ENCODE assay signal across 15 mouse cellular contexts in the genomic region with DNA sequence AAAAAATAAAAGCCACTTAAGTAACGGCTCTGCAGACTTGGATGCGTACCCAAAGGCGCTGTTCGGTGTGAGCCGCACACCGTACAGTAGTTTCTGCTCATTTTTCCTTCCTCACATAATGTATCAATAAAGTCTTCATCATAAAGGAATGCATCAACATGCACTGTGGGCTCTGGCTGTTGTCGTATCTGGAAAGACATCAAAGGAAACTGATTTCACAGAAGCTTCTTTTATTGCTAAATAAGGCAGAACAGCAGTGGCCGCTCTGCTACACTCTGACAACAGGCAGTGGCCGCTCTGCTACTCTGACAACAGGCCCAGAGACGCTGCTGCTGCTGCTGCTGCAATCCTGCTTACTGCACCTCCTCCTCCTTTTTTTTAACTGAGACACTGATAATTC. TPM values are rescaled to one million over a fixed set of nuclear protein-coding genes. Genes with fewer than 3 reads are reported as not detected.
DNase-seq lines count a peak whose midpoint lies in the region; ATAC-seq and TF ChIP-seq lines count a peak whose summit lies in the region.
"Had no signal": no experiment of that assay in that cellular context is flagged by ENCODE, and none has a peak within 500 bp of the region (broad histone marks: within the 10 kb centered on the region; RNA-seq: fewer than 3 reads in every experiment).

No protein-coding gene starts in this region.

- no peaks in the 10 kb centered on the region for H3K4me1 ChIP-seq in hindbrain, postnatal 0 days (ENCODE audit: insufficient read depth, low read length)
- no peaks in the 10 kb centered on the region for H3K4me1 ChIP-seq in hindbrain, embryonic 16.5 days (ENCODE audit: control insufficient read depth, insufficient read depth, low read depth, low read length)
- H3K4me1 ChIP-seq in liver, embryonic 14.5 days (replicated peaks; ENCODE audit: control insufficient read depth in 2 of 2, insufficient read depth in 2 of 2, low read length in 1 of 2) = peaks cover 28 to 39% of the 10 kb centered on the region in 2 experiments
- peaks cover 11% of the 10 kb centered on the region for H3K4me1 ChIP-seq in heart, embryonic 11.5 days (ENCODE audit: control insufficient read depth, insufficient read depth, low read length)
- H3K4me1 ChIP-seq: embryonic facial prominence, embryonic 12.5 days; limb, embryonic 12.5 days; neural tube, embryonic 15.5 days had no signal

- peak; percentile 18 for DNase-seq in hindbrain, postnatal 0 days (ENCODE audit: low spot score)
- DNase-seq in right cerebral cortex, postnatal 14 days = peak; percentile 6
- no peak for DNase-seq in right cerebral cortex, postnatal 4 days
- DNase-seq in liver, embryonic 14.5 days (ENCODE audit: low read depth in 3 of 3, low spot score in 3 of 3) = no peak
- DNase-seq in lung, postnatal 4 days = peak; percentile 47 to 85
- no peak for DNase-seq in urinary bladder, postnatal 14 days (ENCODE audit: low spot score)
- DNase-seq: cerebellum, adult 9-10 months; heart, adult 11 months; heart, postnatal 36 days; right cerebral cortex, postnatal 25 days had no signal

- H3K27ac ChIP-seq in hindbrain, postnatal 0 days = no peak overlapping the region
- no peak overlapping the region for H3K27ac ChIP-seq in hindbrain, embryonic 16.5 days (ENCODE audit: low read depth, low read length)
- H3K27ac ChIP-seq in liver, embryonic 14.5 days = peak overlapping the region; percentile 9
- no peak overlapping the region for H3K27ac ChIP-seq in heart, embryonic 11.5 days (ENCODE audit: low read depth, low read length)
- H3K27ac ChIP-seq: embryonic facial prominence, embryonic 12.5 days; limb, embryonic 12.5 days; neural tube, embryonic 15.5 days had no signal

- no peak for TF ChIP-seq CTCF in hindbrain, postnatal 0 days (IDR thresholded peaks at IDR 0.05; ENCODE audit: low read depth)
- no peak for TF ChIP-seq CTCF in liver, embryonic 14.5 days (IDR thresholded peaks at IDR 0.05; ENCODE audit: low read depth)

- 0 out of 2 replicates have a peak, but pooled peaks cover 13% of the 10 kb centered on the region for H3K36me3 ChIP-seq in hindbrain, postnatal 0 days (ENCODE audit: insufficient read depth, low read length)
- H3K36me3 ChIP-seq in hindbrain, embryonic 16.5 days (ENCODE audit: control insufficient read depth, insufficient read depth, low read length) = no peaks in the 10 kb centered on the region
- no peaks in the 10 kb centered on the region for H3K36me3 ChIP-seq in liver, embryonic 14.5 days (replicated peaks; ENCODE audit: control insufficient read depth, insufficient read depth, low read depth)
- peaks cover 3% of the 10 kb centered on the region; the same call in 1 of the 2 replicates for H3K36me3 ChIP-seq in heart, embryonic 11.5 days (ENCODE audit: control insufficient read depth, insufficient read depth, low read length)

- no peak for ATAC-seq in hindbrain, postnatal 0 days
- no peak for ATAC-seq in hindbrain, embryonic 16.5 days
- no peak for ATAC-seq in liver, embryonic 14.5 days (ENCODE audit: insufficient read depth)
- no peak for ATAC-seq in heart, embryonic 11.5 days (replicated peaks; ENCODE audit: insufficient number of reproducible peaks, low FRiP score, low TSS enrichment)

- H3K9ac ChIP-seq in hindbrain, postnatal 0 days (replicated peaks; ENCODE audit: low read length) = no peak overlapping the region
- H3K9ac ChIP-seq in hindbrain, embryonic 16.5 days (ENCODE audit: low read depth, low read length) = no peak overlapping the region
- no peak overlapping the region; the same call in 1 of the 2 replicates for H3K9ac ChIP-seq in liver, embryonic 14.5 days (replicated peaks)
- no peak overlapping the region for H3K9ac ChIP-seq in heart, embryonic 11.5 days (ENCODE audit: low read depth, low read length)
- H3K9ac ChIP-seq: embryonic facial prominence, embryonic 12.5 days; limb, embryonic 12.5 days; neural tube, embryonic 15.5 days had no signal

- no peak overlapping the region for H3K4me2 ChIP-seq in hindbrain, postnatal 0 days (ENCODE audit: low read depth, low read length)
- no peak overlapping the region for H3K4me2 ChIP-seq in hindbrain, embryonic 16.5 days (ENCODE audit: low read length)
- peak overlapping the region; percentile 28; the same call in 1 of the 2 replicates for H3K4me2 ChIP-seq in liver, embryonic 14.5 days (ENCODE audit: low read depth)
- H3K4me2 ChIP-seq in heart, embryonic 11.5 days = no peak overlapping the region
- H3K4me2 ChIP-seq: embryonic facial prominence, embryonic 12.5 days; limb, embryonic 12.5 days; neural tube, embryonic 15.5 days had no signal

- no peaks in the 10 kb centered on the region for H3K9me3 ChIP-seq in hindbrain, postnatal 0 days (ENCODE audit: low read length)
- no peaks in the 10 kb centered on the region for H3K9me3 ChIP-seq in hindbrain, embryonic 16.5 days (ENCODE audit: control insufficient read depth, low read length)
- H3K9me3 ChIP-seq in liver, embryonic 14.5 days (ENCODE audit: control insufficient read depth, low read length) = no peaks in the 10 kb centered on the region
- H3K9me3 ChIP-seq in heart, embryonic 11.5 days (replicated peaks; ENCODE audit: control insufficient read depth, low read length) = no peaks in the 10 kb centered on the region
- H3K9me3 ChIP-seq: embryonic facial prominence, embryonic 12.5 days; limb, embryonic 12.5 days; neural tube, embryonic 15.5 days had no signal

- no peak overlapping the region for H3K4me3 ChIP-seq in hindbrain, postnatal 0 days (ENCODE audit: low read length)
- no peak overlapping the region for H3K4me3 ChIP-seq in hindbrain, embryonic 16.5 days (ENCODE audit: low read length)
- no peak overlapping the region for H3K4me3 ChIP-seq in liver, embryonic 14.5 days (ENCODE audit: insufficient read depth in 1 of 2, low read depth in 2 of 2, low read length in 2 of 2)
- no peak overlapping the region for H3K4me3 ChIP-seq in heart, embryonic 11.5 days (ENCODE audit: low read depth, low read length)
- H3K4me3 ChIP-seq: embryonic facial prominence, embryonic 12.5 days; limb, embryonic 12.5 days; neural tube, embryonic 15.5 days had no signal

- 63% methylated on average over 10 of the region's 10 CpGs for WGBS in hindbrain, postnatal 0 days
- 69% methylated on average over 10 of the region's 10 CpGs for WGBS in hindbrain, embryonic 16.5 days
- 82% methylated on average over 10 of the region's 10 CpGs for WGBS in liver, embryonic 14.5 days (ENCODE audit: insufficient replicate concordance)
- 74% methylated on average over 10 of the region's 10 CpGs for WGBS in heart, embryonic 11.5 days (ENCODE audit: insufficient replicate concordance)

- no peaks in the 10 kb centered on the region for H3K27me3 ChIP-seq in hindbrain, postnatal 0 days (ENCODE audit: insufficient read depth, low read length)
- H3K27me3 ChIP-seq in hindbrain, embryonic 16.5 days (replicated peaks; ENCODE audit: control insufficient read depth, insufficient read depth, low read length) = no peaks in the 10 kb centered on the region
- no peaks in the 10 kb centered on the region for H3K27me3 ChIP-seq in liver, embryonic 14.5 days (ENCODE audit: control insufficient read depth, insufficient read depth, low read length)
- no peaks in the 10 kb centered on the region for H3K27me3 ChIP-seq in heart, embryonic 11.5 days (ENCODE audit: control insufficient read depth, insufficient read depth, low read length)
- H3K27me3 ChIP-seq: embryonic facial prominence, embryonic 12.5 days; limb, embryonic 12.5 days; neural tube, embryonic 15.5 days had no signal

- no peak for TF ChIP-seq EP300 in liver, embryonic 14.5 days (IDR thresholded peaks at IDR 0.05; ENCODE audit: low read depth)

RNA-seq across cellular contexts. Expression of a gene that starts 18.9 kb away (rescaled TPM):
- total RNA-seq in hindbrain, postnatal 0 days (2014; rRNA removed) = 10.9 and 11.2 TPM in 2 replicates
- 16.5 and 19.2 TPM in 2 replicates for polyA plus RNA-seq in hindbrain, postnatal 0 days (2015; fragmentation: Nextera tagmentation; extraction: Ambion mirVana)
- polyA plus RNA-seq in hindbrain, embryonic 16.5 days (2015; fragmentation: Nextera tagmentation; extraction: Ambion mirVana) = 31.9 and 33.0 TPM in 2 replicates
- polyA plus RNA-seq in liver, embryonic 14.5 days (2012; rRNA removed) = 11.1 and 15.0 TPM in 2 replicates
- polyA plus RNA-seq in liver, embryonic 14.5 days (2014; fragmentation: Nextera tagmentation; extraction: Ambion mirVana) = 34.3 and 37.0 TPM in 2 replicates
- 25.6 and 31.5 TPM in 2 replicates for polyA plus RNA-seq in heart, embryonic 11.5 days (2014; fragmentation: Nextera tagmentation; extraction: Ambion mirVana)

RNA-seq across cellular contexts. Expression of a gene that starts 19.1 kb away (rescaled TPM):
- 36.4 and 48.0 TPM in 2 replicates for total RNA-seq in hindbrain, postnatal 0 days (2014; rRNA removed)
- polyA plus RNA-seq in hindbrain, postnatal 0 days (2015; fragmentation: Nextera tagmentation; extraction: Ambion mirVana) = 188 and 192 TPM in 2 replicates
- 186 and 190 TPM in 2 replicates for polyA plus RNA-seq in hindbrain, embryonic 16.5 days (2015; fragmentation: Nextera tagmentation; extraction: Ambion mirVana)
- polyA plus RNA-seq in liver, embryonic 14.5 days (2012; rRNA removed) = 7.1 and 11.2 TPM in 2 replicates
- 89.1 and 91.6 TPM in 2 replicates for polyA plus RNA-seq in liver, embryonic 14.5 days (2014; fragmentation: Nextera tagmentation; extraction: Ambion mirVana)
- 131 and 159 TPM in 2 replicates for polyA plus RNA-seq in heart, embryonic 11.5 days (2014; fragmentation: Nextera tagmentation; extraction: Ambion mirVana)

RNA-seq across cellular contexts. Expression of a gene that starts 46.9 kb away (rescaled TPM):
- 2.3 and 3.1 TPM in 2 replicates for total RNA-seq in hindbrain, postnatal 0 days (2014; rRNA removed)
- polyA plus RNA-seq in hindbrain, postnatal 0 days (2015; fragmentation: Nextera tagmentation; extraction: Ambion mirVana) = 4.6 and 6.0 TPM in 2 replicates
- 5.6 and 6.5 TPM in 2 replicates for polyA plus RNA-seq in hindbrain, embryonic 16.5 days (2015; fragmentation: Nextera tagmentation; extraction: Ambion mirVana)
- 9.6 and 17.7 TPM in 2 replicates for polyA plus RNA-seq in liver, embryonic 14.5 days (2012; rRNA removed)
- polyA plus RNA-seq in liver, embryonic 14.5 days (2014; fragmentation: Nextera tagmentation; extraction: Ambion mirVana) = 26.4 and 28.0 TPM in 2 replicates
- polyA plus RNA-seq in heart, embryonic 11.5 days (2014; fragmentation: Nextera tagmentation; extraction: Ambion mirVana) = 11.4 and 18.6 TPM in 2 replicates

Comparison
In these comparisons a context has a peak if more than half of its experiments do, and no peak if none do; other contexts are left out.
1. DNase-seq: peak in hindbrain, postnatal 0 days (single experiment), right cerebral cortex, postnatal 14 days (single experiment) and lung, postnatal 4 days (2 of 2); none in right cerebral cortex, postnatal 4 days (single experiment), liver, embryonic 14.5 days (0 of 3) and urinary bladder, postnatal 14 days (single experiment).